Mouse (Mus musculus): ENCODE results near the gene Zmiz1. TPM values are rescaled to one million over a fixed set of nuclear protein-coding genes. Genes with fewer than 3 reads are reported as not detected.

The Zmiz1 gene
- total and polyA plus RNA-seq, 2 experiments from 2014 or later, result 50.6 to 135 TPM

DNA sequence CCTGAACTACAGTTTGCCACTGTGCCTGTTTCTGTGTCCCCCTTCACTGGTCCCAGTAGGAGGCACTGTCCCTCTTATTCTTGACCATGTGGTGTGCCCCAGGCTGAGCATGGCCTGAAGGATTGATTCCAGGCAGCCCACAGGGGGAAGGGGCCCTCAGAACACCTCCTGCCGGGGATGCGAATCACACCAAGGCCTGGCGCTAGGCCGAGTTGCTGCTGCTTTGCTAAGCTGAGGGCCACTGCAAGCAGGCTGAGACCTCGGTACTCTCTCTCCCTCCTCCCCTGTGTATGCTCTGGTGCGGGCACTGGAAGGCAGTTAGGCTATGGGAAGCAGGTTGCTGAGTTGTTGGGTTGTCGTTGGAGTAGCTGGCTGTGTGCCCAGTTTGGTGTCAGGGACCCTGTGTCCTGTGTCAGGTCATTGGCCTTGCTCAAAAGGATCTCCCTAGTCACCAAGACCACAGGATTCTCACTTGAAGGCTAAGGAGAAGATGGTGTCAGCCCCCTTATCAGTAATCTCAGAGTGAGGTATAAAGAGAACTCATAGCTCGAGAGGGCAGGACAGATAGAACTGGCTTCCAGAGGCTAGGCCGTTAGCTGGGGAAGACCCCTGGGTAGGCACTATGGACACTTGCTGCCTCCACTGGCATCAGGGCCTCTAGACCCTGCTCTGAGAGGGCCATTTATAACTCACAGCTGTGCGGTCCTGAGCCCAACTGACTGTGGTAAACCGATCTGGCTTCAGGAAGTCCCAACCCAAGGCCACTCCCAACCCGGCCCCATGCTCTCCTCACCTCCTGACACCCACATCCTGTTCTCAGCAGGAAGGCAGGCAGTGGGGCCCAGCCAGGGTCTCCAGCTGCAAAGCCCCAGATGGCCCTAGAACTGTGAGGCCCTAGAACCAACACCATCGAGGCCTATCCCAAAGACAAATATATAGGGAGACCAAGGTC lies 57.9 kb downstream of the Zmiz1 start:
- TF ChIP-seq CTCF (IDR thresholded peaks at IDR 0.05; ENCODE audit: low read depth), result peak; percentile 47; the same call in 1 of the 2 replicates
- Histone ChIP-seq H3K9me3 (ENCODE audit: low read length) (no peaks in the 10 kb centered on the region), H3K27ac (peak overlapping the region; percentile 34; the same call in 1 of the 2 replicates), H3K4me3 (ENCODE audit: low read length) (no peak overlapping the region), H3K27me3 (ENCODE audit: insufficient read depth, low read length) (no peaks in the 10 kb centered on the region), H3K9ac (replicated peaks; ENCODE audit: low read length) (no peak overlapping the region), H3K4me2 (ENCODE audit: low read depth, low read length) (no peak overlapping the region), H3K36me3 (ENCODE audit: insufficient read depth, low read length) (no peaks in the 10 kb centered on the region), H3K4me1 (ENCODE audit: insufficient read depth, low read length) (peaks cover 47% of the 10 kb centered on the region)
- DNase-seq (ENCODE audit: low spot score) (peak; percentile 55), ATAC-seq (no peak)
- WGBS, result 46% methylated on average over 13 of the region's 13 CpGs

DNA sequence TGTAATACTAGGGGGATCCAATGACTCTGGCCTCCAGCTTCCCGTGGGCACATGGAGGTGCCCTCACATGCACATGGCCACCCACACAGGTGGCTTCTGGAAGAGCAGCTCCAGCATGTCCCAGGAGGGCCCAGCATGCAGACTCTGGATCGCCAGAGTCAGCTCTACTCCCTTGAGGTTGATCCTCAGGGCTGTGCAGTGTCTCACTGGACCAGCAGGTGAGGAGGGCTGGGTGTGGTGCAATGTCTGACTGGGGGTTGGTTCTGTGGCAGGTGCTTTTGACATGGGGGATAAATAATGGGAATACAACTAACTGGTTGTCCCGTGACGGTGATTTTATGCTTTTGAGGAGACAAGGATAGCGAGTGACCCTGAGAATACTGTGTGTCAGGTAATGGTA lies 59.7 kb downstream of the Zmiz1 start:
- DNase-seq (ENCODE audit: low spot score) (no peak), ATAC-seq (no peak)
- no peak overlapping the region for H3K27ac ChIP-seq
- H3K36me3 ChIP-seq (ENCODE audit: insufficient read depth, low read length), result no peaks in the 10 kb centered on the region
- no peak overlapping the region for H3K4me2 ChIP-seq (ENCODE audit: low read depth, low read length)
- H3K27me3 ChIP-seq (ENCODE audit: insufficient read depth, low read length), result no peaks in the 10 kb centered on the region
- H3K4me3 ChIP-seq (ENCODE audit: low read length), result no peak overlapping the region
- WGBS, result 82% methylated on average over 5 of the region's 5 CpGs
- H3K9ac ChIP-seq (replicated peaks; ENCODE audit: low read length), result no peak overlapping the region
- no peak for TF ChIP-seq CTCF (IDR thresholded peaks at IDR 0.05; ENCODE audit: low read depth)
- no peaks in the 10 kb centered on the region for H3K9me3 ChIP-seq (ENCODE audit: low read length)
- peaks cover 32% of the 10 kb centered on the region for H3K4me1 ChIP-seq (ENCODE audit: insufficient read depth, low read length)

DNA sequence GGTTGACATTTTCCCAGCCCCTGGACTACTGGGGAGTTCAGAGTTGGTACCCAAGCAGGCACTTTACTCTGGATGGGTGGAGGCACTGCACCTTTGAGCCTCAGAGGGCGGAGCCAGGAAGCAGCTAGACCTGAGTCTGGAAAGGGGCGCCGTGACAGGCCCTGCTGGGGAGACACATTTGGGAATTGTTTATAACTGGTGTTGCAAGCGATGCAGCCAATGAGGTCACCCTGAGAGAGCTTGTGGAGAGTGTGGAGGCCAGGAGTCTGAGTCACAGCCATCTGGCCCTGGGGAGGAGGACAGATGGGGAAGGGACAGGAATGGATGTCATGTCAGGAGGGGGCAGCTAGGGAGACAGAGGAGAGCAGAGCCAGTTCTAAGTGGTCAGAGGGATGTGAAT lies 60.7 kb downstream of the Zmiz1 start:
- Histone ChIP-seq H3K27ac (peak overlapping the region; percentile 32; the same call in 1 of the 2 replicates), H3K4me3 (ENCODE audit: low read length) (no peak overlapping the region), H3K9ac (replicated peaks; ENCODE audit: low read length) (no peak overlapping the region), H3K4me2 (ENCODE audit: low read depth, low read length) (no peak overlapping the region), H3K36me3 (ENCODE audit: insufficient read depth, low read length) (no peaks in the 10 kb centered on the region), H3K9me3 (ENCODE audit: low read length) (no peaks in the 10 kb centered on the region), H3K27me3 (ENCODE audit: insufficient read depth, low read length) (no peaks in the 10 kb centered on the region), H3K4me1 (ENCODE audit: insufficient read depth, low read length) (peaks cover 31% of the 10 kb centered on the region)
- ATAC-seq, result peak; percentile 37
- DNase-seq (ENCODE audit: low spot score), result peak; percentile 49
- TF ChIP-seq CTCF (IDR thresholded peaks at IDR 0.05; ENCODE audit: low read depth), result no peak
- WGBS, result 42% methylated on average over 4 of the region's 4 CpGs

DNA sequence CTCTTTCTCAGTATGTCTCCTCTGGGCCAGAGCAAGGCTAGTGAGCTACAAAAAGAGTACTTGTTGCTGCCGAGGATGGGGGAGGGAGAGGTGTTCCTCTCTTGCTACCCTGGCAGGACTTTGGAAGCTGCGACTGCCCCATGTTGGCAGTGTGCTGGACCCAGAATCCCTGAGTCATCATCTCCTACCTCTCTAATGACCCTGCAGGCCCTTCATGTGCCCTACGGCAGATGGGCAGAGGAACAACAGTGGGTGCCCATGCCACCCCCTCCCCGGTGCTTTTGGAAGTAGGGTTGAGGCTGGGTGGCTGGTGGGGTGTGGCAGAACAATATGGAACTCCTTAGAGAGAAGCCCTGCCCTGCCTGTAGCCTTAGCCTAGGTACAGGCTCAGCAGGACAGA lies 61.6 kb downstream of the Zmiz1 start:
- Histone ChIP-seq H3K27ac (0 out of 2 replicates have a peak overlapping the region, but pooled peaks have one; percentile 32), H3K4me2 (ENCODE audit: low read depth, low read length) (no peak overlapping the region), H3K36me3 (ENCODE audit: insufficient read depth, low read length) (no peaks in the 10 kb centered on the region), H3K9ac (replicated peaks; ENCODE audit: low read length) (no peak overlapping the region), H3K27me3 (ENCODE audit: insufficient read depth, low read length) (no peaks in the 10 kb centered on the region), H3K9me3 (ENCODE audit: low read length) (no peaks in the 10 kb centered on the region), H3K4me1 (ENCODE audit: insufficient read depth, low read length) (peaks cover 30% of the 10 kb centered on the region), H3K4me3 (ENCODE audit: low read length) (no peak overlapping the region)
- TF ChIP-seq CTCF (IDR thresholded peaks at IDR 0.05; ENCODE audit: low read depth), result no peak
- 59% methylated on average over 4 of the region's 4 CpGs for WGBS
- DNase-seq (ENCODE audit: low spot score) (no peak), ATAC-seq (no peak)

DNA sequence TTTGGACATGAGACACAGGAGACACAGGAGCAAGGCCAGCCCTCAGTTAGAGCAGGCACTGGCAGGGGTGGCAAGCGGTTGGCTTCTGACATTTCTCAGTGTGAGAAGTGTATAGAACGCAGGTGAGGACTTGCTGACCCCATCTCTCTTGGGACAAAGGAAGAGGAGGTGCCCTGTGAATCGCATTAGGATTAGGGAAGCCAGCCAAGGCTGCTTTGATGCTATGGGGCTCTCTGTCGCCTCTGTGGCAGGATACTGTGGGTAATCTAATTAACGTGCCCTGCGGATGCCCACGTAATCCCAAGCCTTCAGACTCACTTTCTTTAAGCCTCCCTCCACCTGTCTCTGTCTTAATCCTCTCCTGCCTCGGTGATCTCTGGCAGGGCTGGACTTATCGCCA lies 62.0 kb downstream of the Zmiz1 start:
- Histone ChIP-seq H3K4me2 (ENCODE audit: low read depth, low read length) (no peak overlapping the region), H3K9me3 (ENCODE audit: low read length) (no peaks in the 10 kb centered on the region), H3K27ac (no peak overlapping the region), H3K36me3 (ENCODE audit: insufficient read depth, low read length) (no peaks in the 10 kb centered on the region), H3K4me1 (ENCODE audit: insufficient read depth, low read length) (peaks cover 29% of the 10 kb centered on the region), H3K4me3 (ENCODE audit: low read length) (no peak overlapping the region), H3K9ac (replicated peaks; ENCODE audit: low read length) (no peak overlapping the region), H3K27me3 (ENCODE audit: insufficient read depth, low read length) (no peaks in the 10 kb centered on the region)
- 30% methylated on average over 9 of the region's 9 CpGs for WGBS
- DNase-seq (ENCODE audit: low spot score) (peak; percentile 54), ATAC-seq (no peak)
- 0 out of 2 replicates have a peak, but pooled peaks have one; percentile 14 for TF ChIP-seq CTCF (IDR thresholded peaks at IDR 0.05; ENCODE audit: low read depth)

DNA sequence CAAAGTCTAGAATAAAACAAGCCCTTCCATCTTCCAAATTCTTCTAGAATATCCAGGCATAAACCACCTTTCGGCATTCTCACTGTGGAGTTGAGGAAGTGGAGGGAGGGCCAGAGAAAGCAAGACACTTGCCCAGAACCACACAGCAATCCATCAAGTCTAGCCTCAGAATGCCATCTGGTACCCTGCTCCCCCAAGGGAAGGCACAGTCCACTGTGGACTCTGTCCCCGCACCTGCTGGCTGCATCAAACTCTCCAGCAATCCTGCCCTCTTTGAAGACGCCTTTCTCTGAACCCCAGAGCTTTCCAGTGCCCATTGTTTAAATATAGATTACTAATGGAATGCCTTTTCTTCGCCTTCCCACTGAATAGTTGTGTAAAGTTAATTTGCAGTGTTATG lies 62.5 kb downstream of the Zmiz1 start:
- DNase-seq (ENCODE audit: low spot score) (no peak), ATAC-seq (no peak)
- Histone ChIP-seq H3K36me3 (ENCODE audit: insufficient read depth, low read length) (no peaks in the 10 kb centered on the region), H3K4me3 (ENCODE audit: low read length) (no peak overlapping the region), H3K27ac (no peak overlapping the region), H3K27me3 (ENCODE audit: insufficient read depth, low read length) (no peaks in the 10 kb centered on the region), H3K9ac (replicated peaks; ENCODE audit: low read length) (no peak overlapping the region), H3K4me1 (ENCODE audit: insufficient read depth, low read length) (peaks cover 27% of the 10 kb centered on the region), H3K9me3 (ENCODE audit: low read length) (no peaks in the 10 kb centered on the region), H3K4me2 (ENCODE audit: low read depth, low read length) (no peak overlapping the region)
- no peak for TF ChIP-seq CTCF (IDR thresholded peaks at IDR 0.05; ENCODE audit: low read depth)
- WGBS, result 45% methylated on average over 4 of the region's 4 CpGs

DNA sequence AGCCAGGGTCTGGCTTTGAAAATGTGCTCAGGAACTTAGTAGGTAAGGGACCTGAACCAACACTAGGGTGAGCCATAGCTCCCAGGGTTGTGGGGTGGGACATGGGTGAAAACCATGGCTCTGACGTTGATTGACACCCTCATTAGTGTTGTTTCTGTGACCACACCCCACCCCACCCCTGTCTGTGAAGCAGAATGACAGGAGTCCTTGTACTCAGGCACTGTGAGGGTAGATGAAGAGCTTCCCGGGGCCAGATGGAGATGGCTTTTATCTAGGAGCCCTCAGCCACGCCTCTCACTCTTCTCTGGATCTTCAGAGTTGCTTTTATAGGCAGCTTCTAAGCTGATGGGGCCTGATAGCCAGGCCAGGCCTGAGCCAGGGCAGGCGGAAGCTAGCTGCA lies 63.4 kb downstream of the Zmiz1 start:
- no peaks in the 10 kb centered on the region for H3K27me3 ChIP-seq (ENCODE audit: insufficient read depth, low read length)
- ATAC-seq (no peak), DNase-seq (ENCODE audit: low spot score) (no peak)
- H3K36me3 ChIP-seq (ENCODE audit: insufficient read depth, low read length), result no peaks in the 10 kb centered on the region
- no peak overlapping the region for H3K4me3 ChIP-seq (ENCODE audit: low read length)
- H3K9me3 ChIP-seq (ENCODE audit: low read length), result no peaks in the 10 kb centered on the region
- WGBS, result 41% methylated on average over 4 of the region's 4 CpGs
- H3K4me1 ChIP-seq (ENCODE audit: insufficient read depth, low read length), result peaks cover 23% of the 10 kb centered on the region
- TF ChIP-seq CTCF (IDR thresholded peaks at IDR 0.05; ENCODE audit: low read depth), result no peak
- H3K27ac ChIP-seq, result peak overlapping the region; percentile 45
- H3K9ac ChIP-seq (replicated peaks; ENCODE audit: low read length), result no peak overlapping the region
- no peak overlapping the region for H3K4me2 ChIP-seq (ENCODE audit: low read depth, low read length)
